Mouse (Mus musculus) ES-E14 (cell line): ENCODE data around the gene Lcn2. TPM values are rescaled to one million over a fixed set of nuclear protein-coding genes. Genes with fewer than 3 reads are reported as not detected.

Experiments used
- DNase-seq: peaks from one replicate; pipeline ENCODE4 v3.0.0-alpha.2; 2013; ENCODE audit warnings: low read depth, low spot score
- H3K27ac ChIP-seq: 2 replicates; pipeline ENCODE4 v1.5.1; 2012; ENCODE audit warnings: low read depth, mild to moderate bottlenecking, low read length, moderate library complexity, mixed read lengths; ENCODE audit not compliant: poor library complexity, insufficient read depth, severe bottlenecking
- H3K36me3 ChIP-seq: 2 replicates; pipeline ENCODE4 v1.6.1; 2012; ENCODE audit warnings: mild to moderate bottlenecking, low read length, moderate library complexity, mixed read lengths; ENCODE audit not compliant: control insufficient read depth, poor library complexity, insufficient read depth, severe bottlenecking
- H3K4me1 ChIP-seq, 2 experiments: fragments of 150-350 bp in 1 of 2; sonication (generic) in 1 of 2; 2 replicates each; pipeline ENCODE4 v1.6.1; 2012; ENCODE audit warnings: low read length in 2 of 2, mild to moderate bottlenecking in 1 of 2, mixed read lengths in 1 of 2; ENCODE audit not compliant: control insufficient read depth in 2 of 2, insufficient read depth in 2 of 2, poor library complexity in 1 of 2
- H3K4me3 ChIP-seq, 2 experiments: fragments of 150-350 bp in 1 of 2; sonication (generic) in 1 of 2; 2 replicates each; pipeline ENCODE4 v1.5.1; 2012; ENCODE audit warnings: low read length in 2 of 2, low read depth in 1 of 2, mild to moderate bottlenecking in 1 of 2, mixed read lengths in 1 of 2; ENCODE audit not compliant: insufficient read depth in 1 of 2, poor library complexity in 1 of 2, severe bottlenecking in 1 of 2
- H3K9ac ChIP-seq: 2 replicates; pipeline ENCODE4 v1.6.1; 2012; ENCODE audit warnings: low read depth, mild to moderate bottlenecking, low read length, mixed read lengths; ENCODE audit not compliant: poor library complexity, insufficient read depth, severe bottlenecking
- H3K9me3 ChIP-seq: fragments of 150-350 bp; sonication (generic); 2 replicates; pipeline ENCODE4 v1.6.1; 2012; ENCODE audit warnings: low read depth, mild to moderate bottlenecking, low read length; ENCODE audit not compliant: control insufficient read depth, insufficient read depth
- CHD2 ChIP-seq: IDR thresholded peaks from 2 replicates; pipeline ENCODE4 v1.6.1; 2014; ENCODE audit warnings: mild to moderate bottlenecking, low read depth, low read length, inconsistent platforms
- HCFC1 ChIP-seq: IDR thresholded peaks from 2 replicates; pipeline ENCODE4 v1.6.1; 2012; ENCODE audit warnings: low read length, inconsistent platforms, borderline replicate concordance; ENCODE audit not compliant: insufficient read depth
- MAFK ChIP-seq: IDR thresholded peaks from 2 replicates; pipeline ENCODE4 v1.6.1; 2014; ENCODE audit warnings: mild to moderate bottlenecking, low read depth, low read length, inconsistent platforms; ENCODE audit not compliant: insufficient read depth
- ZC3H11A ChIP-seq: IDR thresholded peaks from 2 replicates; pipeline ENCODE4 v1.6.1; 2012; ENCODE audit warnings: low read depth, mild to moderate bottlenecking, inconsistent platforms, low read length, borderline replicate concordance
- ZNF384 ChIP-seq: IDR thresholded peaks from 2 replicates; pipeline ENCODE4 v1.6.1; 2012; ENCODE audit warnings: low read depth, low read length, inconsistent platforms
- in situ Hi-C, 2 experiments: fragments of 600-800 bp; cut with MboI; formaldehyde crosslinking; loops; one replicate each; pipeline ENCODE4 v1.15.1; 2025; ENCODE audit warnings: low sequenced_read_pairs in 2 of 2, inconsistent platforms in 1 of 2; ENCODE audit not compliant: unreplicated experiment in 2 of 2
- total RNA-seq: library from RNA; depleted of rRNA; stranded (reverse); fragments of 300-350 nt; gene quantifications from 2 replicates; pipeline ENCODE4 v1.2.3, GENCODE M21; 2012; rRNA removed

Lcn2 gene
- not detected in 2 replicates for total RNA-seq

GRCm38 (mm10) chr2:32387706-32388490 lies at the start of gene Lcn2:
TSS of gene Lcn2 (minus strand) at chr2:32388252.
- no peak within 1 kb of the TSS for H3K9ac ChIP-seq
- TF ChIP-seq CHD2 (no peak), MAFK (no peak), ZNF384 (no peak), ZC3H11A (no peak), HCFC1 (no peak)
- DNase-seq, result no peak
- no peaks in the 10 kb centered on the region for H3K9me3 ChIP-seq
- in situ Hi-C loops, result no loop called here
- H3K27ac ChIP-seq, result no peak within 1 kb of the TSS
- no peaks in the 10 kb centered on the region for H3K36me3 ChIP-seq
- peaks cover 0 to 6% of the 10 kb centered on the region in 2 experiments; a peak in 2 of 4 replicates for H3K4me1 ChIP-seq
- no peak within 1 kb of the TSS for H3K4me3 ChIP-seq

GRCm38 (mm10) chr2:32437612-32438166 lies 49.6 kb upstream of the Lcn2 start:
- in situ Hi-C loops, result no loop called here
- H3K4me1 ChIP-seq, result no peaks in the 10 kb centered on the region

GRCm38 (mm10) chr2:32436686-32437372 lies 48.8 kb upstream of the Lcn2 start:
- no peak overlapping the region for H3K9ac ChIP-seq
- H3K36me3 ChIP-seq, result no peaks in the 10 kb centered on the region
- in situ Hi-C loops, result no loop called here
- H3K27ac ChIP-seq, result no peak overlapping the region
- no peak overlapping the region for H3K4me3 ChIP-seq
- no peaks in the 10 kb centered on the region for H3K9me3 ChIP-seq
- DNase-seq, result no peak
- TF ChIP-seq ZNF384, result no peak
- TF ChIP-seq CHD2, result no peak
- TF ChIP-seq MAFK, result no peak
- TF ChIP-seq ZC3H11A, result no peak
- no peak for TF ChIP-seq HCFC1
- H3K4me1 ChIP-seq, result no peaks in the 10 kb centered on the region

More at GRCm38 (mm10) chr2:32437612-32438166, 49.6 kb upstream of the Lcn2 start:
- H3K36me3 ChIP-seq, result no peaks in the 10 kb centered on the region
- no peak for DNase-seq
- no peak overlapping the region for H3K27ac ChIP-seq
- TF ChIP-seq MAFK (no peak), ZC3H11A (no peak), HCFC1 (no peak), CHD2 (no peak), ZNF384 (no peak)
- no peak overlapping the region for H3K4me3 ChIP-seq
- H3K9me3 ChIP-seq, result no peaks in the 10 kb centered on the region
- H3K9ac ChIP-seq, result no peak overlapping the region

GRCm38 (mm10) chr2:32430701-32431676 lies 42.9 kb upstream of the Lcn2 start:
- Histone ChIP-seq H3K9ac (peak overlapping the region; percentile 24; the same call in 1 of the 2 replicates), H3K27ac (no peak overlapping the region)
- in situ Hi-C loops, result no loop called here

More at GRCm38 (mm10) chr2:32430701-32431676, 42.9 kb upstream of the Lcn2 start:
- Histone ChIP-seq H3K4me3 (peak overlapping the region; percentile 15 to 62; a peak in 3 of 4 replicates), H3K4me1 (peaks cover 2% of the 10 kb centered on the region in 2 experiments; a peak in 1 of 4 replicates), H3K36me3 (no peaks in the 10 kb centered on the region), H3K9me3 (no peaks in the 10 kb centered on the region)
- peak; percentile 54 for DNase-seq
- TF ChIP-seq CHD2 (0 out of 2 replicates have a peak, but pooled peaks have one; percentile 57), MAFK (no peak)
